Mouse (Mus musculus) lung, embryonic 16.5 days (tissue): ENCODE measurements around the gene Nrxn3. TPM values are rescaled to one million over a fixed set of nuclear protein-coding genes. Genes with fewer than 3 reads are reported as not detected.

Source experiments
- ATAC-seq: fragments of 200-750 bp; cut with Nextera tagmentation; 2 replicates; pipeline ENCODE4 v1.8.0; 2017; ENCODE audit warnings: low read depth, mild to moderate bottlenecking, moderate library complexity
- H3K27ac ChIP-seq: fragments of 300-500 bp; sonication (generic); 2 replicates; pipeline ENCODE4 v1.5.1; 2014; ENCODE audit warnings: mild to moderate bottlenecking, control low read depth, low read length
- H3K27me3 ChIP-seq: fragments of 300-500 bp; sonication (generic); 2 replicates; pipeline ENCODE4 v1.6.1; 2014; ENCODE audit warnings: low read depth, low read length, mixed read lengths; ENCODE audit not compliant: control insufficient read depth, insufficient read depth
- H3K36me3 ChIP-seq: fragments of 300-500 bp; sonication (generic); 2 replicates; pipeline ENCODE4 v1.6.1; 2014; ENCODE audit warnings: low read length; ENCODE audit not compliant: control insufficient read depth, insufficient read depth
- H3K4me1 ChIP-seq: fragments of 300-500 bp; sonication (generic); replicated peaks from 2 replicates; pipeline ENCODE4 v1.6.1; 2014; ENCODE audit warnings: low read length, mixed read lengths; ENCODE audit not compliant: control insufficient read depth, insufficient read depth
- H3K4me2 ChIP-seq: fragments of 300-500 bp; sonication (generic); 2 replicates; pipeline ENCODE4 v1.6.1; 2014; ENCODE audit warnings: low read depth, low read length, control low read depth
- H3K4me3 ChIP-seq: fragments of 300-500 bp; sonication (generic); 2 replicates; pipeline ENCODE4 v1.5.1; 2014; ENCODE audit warnings: mild to moderate bottlenecking, low read length, control low read depth
- H3K9ac ChIP-seq: fragments of 300-500 bp; sonication (generic); 2 replicates; pipeline ENCODE4 v1.6.1; 2014; ENCODE audit warnings: low read length, control low read depth
- H3K9me3 ChIP-seq: fragments of 300-500 bp; sonication (generic); 2 replicates; pipeline ENCODE4 v1.6.1; 2016; ENCODE audit warnings: low read length; ENCODE audit not compliant: control insufficient read depth
- WGBS: fragments of 180-500 bp; shearing (Covaris S2); extraction: QIAGEN DNeasy Blood & Tissue Kit; methylation state at CpG from one replicate; pipeline ENCODE4 v1.1.7; 2014; 5-methylcytosine and 5-hydroxymethylcytosine counted together
- polyA plus RNA-seq: library from polyadenylated mRNA; unstranded; fragments of >200 nt; fragmentation: Nextera tagmentation; extraction: Ambion mirVana; gene quantifications from 2 replicates; pipeline ENCODE4 v1.2.1, GENCODE M21; 2015

Gene Nrxn3
- polyA plus RNA-seq, 1 experiment from 2014 or later: 3.1 TPM

GRCm38 (mm10) chr12:88830851-88831250, 108.2 kb downstream of the Nrxn3 start:
- Histone ChIP-seq H3K9me3 (no peaks in the 10 kb centered on the region), H3K36me3 (no peaks in the 10 kb centered on the region), H3K9ac (no peak overlapping the region), H3K27ac (no peak overlapping the region), H3K27me3 (no peaks in the 10 kb centered on the region), H3K4me1 (no peaks in the 10 kb centered on the region), H3K4me2 (no peak overlapping the region), H3K4me3 (no peak overlapping the region)
- 72% methylated on average over 1 of the region's 1 CpGs for WGBS
- no peak for ATAC-seq

- Histone ChIP-seq H3K4me3 (no peak overlapping the region), H3K9me3 (no peaks in the 10 kb centered on the region), H3K9ac (no peak overlapping the region), H3K36me3 (no peaks in the 10 kb centered on the region), H3K4me1 (no peaks in the 10 kb centered on the region), H3K27ac (no peak overlapping the region), H3K27me3 (no peaks in the 10 kb centered on the region), H3K4me2 (no peak overlapping the region)
- 15% methylated on average over 2 of the region's 2 CpGs for WGBS
- ATAC-seq: no peak
Observed at GRCm38 (mm10) chr12:88835821-88836220, 113.1 kb downstream of the Nrxn3 start.

GRCm38 (mm10) chr12:88839724-88840123, 117.0 kb downstream of the Nrxn3 start:
- no peak overlapping the region for H3K27ac ChIP-seq
- no peak overlapping the region for H3K4me2 ChIP-seq
- H3K4me3 ChIP-seq: no peak overlapping the region
- no peak overlapping the region for H3K9ac ChIP-seq
- no peaks in the 10 kb centered on the region for H3K27me3 ChIP-seq
- WGBS: 83% methylated on average over 7 of the region's 7 CpGs
- H3K36me3 ChIP-seq: no peaks in the 10 kb centered on the region
- H3K4me1 ChIP-seq: no peaks in the 10 kb centered on the region
- no peaks in the 10 kb centered on the region for H3K9me3 ChIP-seq
- ATAC-seq: no peak

DNA sequence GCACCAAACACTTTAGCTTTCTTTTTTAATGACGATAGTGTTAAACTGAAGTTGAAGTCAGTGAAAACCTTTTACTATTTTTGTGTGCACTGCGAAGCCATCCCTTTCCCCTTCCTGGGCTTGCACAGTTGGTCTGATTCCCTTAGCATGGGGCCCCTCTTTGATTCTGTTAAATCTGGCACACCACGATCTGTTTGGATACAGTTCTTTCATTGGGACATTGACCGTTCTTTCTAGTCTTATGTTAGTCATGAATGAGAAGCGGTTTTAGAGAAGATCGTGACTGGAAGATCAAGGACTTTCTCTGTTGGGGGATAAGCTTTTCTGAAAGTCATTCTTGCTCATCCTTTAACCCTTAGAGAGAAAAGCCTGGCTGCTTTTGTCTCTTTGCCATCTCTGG, 118.7 kb downstream of the Nrxn3 start:
- Histone ChIP-seq H3K27ac (no peak overlapping the region), H3K36me3 (no peaks in the 10 kb centered on the region), H3K4me3 (no peak overlapping the region), H3K4me2 (no peak overlapping the region), H3K27me3 (no peaks in the 10 kb centered on the region), H3K9ac (no peak overlapping the region), H3K4me1 (no peaks in the 10 kb centered on the region), H3K9me3 (no peaks in the 10 kb centered on the region)
- no peak for ATAC-seq
- WGBS: 90% methylated on average over 6 of the region's 6 CpGs

DNA sequence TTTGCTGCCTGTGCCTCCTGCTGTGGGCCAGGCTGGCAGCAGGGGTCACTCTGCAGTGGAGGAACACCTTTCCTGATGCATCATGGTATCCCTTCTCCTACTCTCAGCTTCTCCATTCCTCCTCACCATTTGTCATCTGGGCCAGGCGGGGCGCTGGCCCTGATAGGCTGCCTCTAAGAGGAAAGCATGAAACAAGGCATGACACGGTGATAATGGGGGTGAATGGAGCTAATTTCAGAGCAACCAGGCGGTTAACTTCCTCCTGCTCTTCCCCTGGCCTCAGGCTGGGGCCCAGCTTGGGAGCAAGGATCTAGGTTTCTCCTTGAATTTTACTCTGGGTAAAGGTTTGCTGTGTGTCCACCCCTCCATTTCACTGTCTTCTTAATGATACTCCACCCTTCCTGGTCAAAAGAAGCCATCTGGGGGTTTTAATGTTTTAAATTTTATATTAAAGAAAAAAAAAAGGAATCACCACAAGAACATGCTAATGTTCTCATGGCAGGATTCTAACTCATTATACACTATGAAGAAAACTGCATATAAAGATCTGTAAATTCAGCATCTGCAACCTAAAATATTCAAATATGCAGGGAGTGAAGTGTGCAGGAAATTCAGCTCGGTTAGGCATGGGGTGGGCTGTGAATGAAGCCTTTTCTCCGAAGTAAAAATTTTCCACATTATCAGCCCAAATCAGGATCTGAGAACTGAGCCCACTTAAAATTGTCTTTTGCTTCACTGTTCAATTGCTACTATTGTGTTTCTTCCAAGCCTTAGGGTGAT, 127.9 kb downstream of the Nrxn3 start:
- H3K4me1 ChIP-seq: no peaks in the 10 kb centered on the region

DNA sequence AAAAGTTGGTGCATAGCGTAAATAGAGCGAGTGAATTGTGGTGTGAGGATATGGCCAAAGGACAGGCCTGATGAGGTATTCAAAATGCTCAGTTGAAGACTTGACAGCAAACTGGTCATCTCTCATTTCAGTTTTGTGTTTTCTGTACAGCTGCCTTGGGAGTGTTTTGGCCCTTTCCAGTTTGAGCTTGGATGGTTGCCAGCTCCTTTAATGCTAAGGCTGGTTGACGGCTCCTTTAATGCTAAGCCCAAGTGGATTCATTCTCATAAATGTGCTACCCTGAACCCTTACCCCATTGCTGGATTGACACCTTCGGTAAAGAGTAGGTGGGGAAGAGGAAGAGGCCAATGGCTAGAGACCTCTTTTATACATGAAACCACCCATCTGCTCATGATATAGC, 131.4 kb downstream of the Nrxn3 start:
- H3K4me2 ChIP-seq: no peak overlapping the region
- no peaks in the 10 kb centered on the region for H3K9me3 ChIP-seq
- no peak for ATAC-seq
- H3K27ac ChIP-seq: no peak overlapping the region
- WGBS: 56% methylated on average over 4 of the region's 4 CpGs
- no peaks in the 10 kb centered on the region for H3K4me1 ChIP-seq
- H3K36me3 ChIP-seq: no peaks in the 10 kb centered on the region
- no peaks in the 10 kb centered on the region for H3K27me3 ChIP-seq
- no peak overlapping the region for H3K4me3 ChIP-seq
- no peak overlapping the region for H3K9ac ChIP-seq

More for the DNA sequence above, 127.9 kb downstream of the Nrxn3 start:
- ATAC-seq: no peak
- 38% methylated on average over 6 of the region's 6 CpGs for WGBS
- no peak overlapping the region for H3K9ac ChIP-seq
- no peaks in the 10 kb centered on the region for H3K36me3 ChIP-seq
- H3K4me3 ChIP-seq: no peak overlapping the region
- H3K27me3 ChIP-seq: no peaks in the 10 kb centered on the region
- H3K4me2 ChIP-seq: no peak overlapping the region
- H3K9me3 ChIP-seq: no peaks in the 10 kb centered on the region
- no peak overlapping the region for H3K27ac ChIP-seq

DNA sequence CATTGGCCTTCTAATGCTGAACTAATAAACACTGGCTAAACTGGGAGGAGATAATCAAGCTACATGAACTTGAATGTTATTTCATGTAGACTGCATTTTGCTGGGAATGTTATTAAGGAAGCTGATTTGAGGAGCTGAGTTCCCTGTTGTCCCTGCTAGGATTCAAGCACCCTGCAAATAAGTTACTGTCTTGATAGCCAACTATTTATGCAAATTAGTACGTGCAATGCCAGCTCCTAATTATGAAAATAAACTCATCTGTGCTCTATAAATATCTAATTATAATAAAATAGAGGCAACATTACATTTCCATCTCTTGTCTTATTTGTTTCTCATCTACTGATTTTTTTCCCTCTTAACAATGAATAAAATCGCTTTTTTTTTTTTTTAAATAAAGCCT, 135.0 kb downstream of the Nrxn3 start:
- no peak for ATAC-seq
- H3K4me3 ChIP-seq: no peak overlapping the region
- H3K27ac ChIP-seq: no peak overlapping the region
- no peaks in the 10 kb centered on the region for H3K36me3 ChIP-seq
- 81% methylated on average over 2 of the region's 2 CpGs for WGBS
- H3K4me1 ChIP-seq: no peaks in the 10 kb centered on the region
- H3K9me3 ChIP-seq: no peaks in the 10 kb centered on the region
- H3K9ac ChIP-seq: no peak overlapping the region
- H3K4me2 ChIP-seq: no peak overlapping the region
- H3K27me3 ChIP-seq: no peaks in the 10 kb centered on the region

DNA sequence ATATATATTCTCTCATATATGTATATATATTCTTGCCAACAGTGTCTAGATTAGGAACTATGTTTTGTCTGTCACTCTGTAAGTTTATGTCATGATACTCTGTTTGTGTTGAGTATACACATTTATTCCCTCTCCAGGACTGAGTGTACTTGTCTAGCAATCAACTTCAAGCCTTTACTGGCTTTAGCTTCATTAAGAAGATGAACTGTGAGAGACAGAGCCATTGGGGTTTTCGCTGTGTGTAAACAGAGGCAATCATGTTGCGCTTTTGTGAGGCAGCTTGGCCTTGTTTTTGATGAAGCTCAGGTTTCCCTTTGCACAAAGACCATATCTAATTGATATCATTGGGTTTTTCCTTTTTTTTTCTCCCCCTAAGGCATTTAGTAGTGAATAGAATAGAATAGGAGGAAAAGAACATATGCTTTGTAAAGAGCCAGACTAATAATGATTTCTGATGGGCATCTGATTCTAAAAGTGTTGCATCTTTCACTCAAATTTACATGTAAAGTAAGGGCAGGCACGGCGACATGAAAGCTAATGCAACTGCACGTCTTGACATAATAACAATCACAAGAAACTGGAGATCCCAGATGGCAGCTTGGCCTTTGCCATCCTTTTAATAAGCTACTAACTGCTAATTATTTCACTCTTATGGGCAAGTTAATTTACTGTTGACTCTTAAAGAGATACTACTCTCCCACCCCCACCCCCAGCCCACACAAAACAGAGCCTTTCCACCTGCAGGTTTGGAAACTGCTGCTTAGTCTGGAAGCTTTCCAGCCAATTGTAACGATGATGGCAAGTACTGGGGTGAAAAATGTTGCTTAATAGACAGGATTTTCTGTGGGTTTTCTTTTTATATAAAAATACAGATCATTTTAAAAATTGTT, 137.0 kb downstream of the Nrxn3 start:
- no peaks in the 10 kb centered on the region for H3K36me3 ChIP-seq
- H3K27me3 ChIP-seq: no peaks in the 10 kb centered on the region
- no peaks in the 10 kb centered on the region for H3K9me3 ChIP-seq
- H3K4me3 ChIP-seq: no peak overlapping the region
- no peaks in the 10 kb centered on the region for H3K4me1 ChIP-seq
- ATAC-seq: no peak
- H3K9ac ChIP-seq: no peak overlapping the region
- no peak overlapping the region for H3K27ac ChIP-seq
- no peak overlapping the region for H3K4me2 ChIP-seq
- 68% methylated on average over 6 of the region's 6 CpGs for WGBS

DNA sequence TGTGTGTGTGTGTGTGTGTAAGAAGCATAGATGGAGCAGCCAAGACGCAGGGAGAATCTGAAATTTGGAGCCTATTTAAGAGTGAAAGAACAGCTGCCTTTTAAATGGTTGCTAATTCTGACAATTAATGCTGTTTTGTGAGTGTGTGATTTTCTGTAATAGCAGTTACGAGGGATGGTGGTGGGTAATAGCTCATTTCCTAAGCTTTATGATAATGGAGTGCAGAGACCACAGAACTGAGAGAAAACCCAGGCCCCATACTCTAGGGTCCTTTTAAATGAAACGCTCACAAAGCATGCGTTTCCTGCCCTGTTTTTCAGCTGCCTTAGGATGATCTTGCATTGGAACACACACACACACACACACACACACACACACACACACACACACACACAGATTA, 137.7 kb downstream of the Nrxn3 start:
- no peaks in the 10 kb centered on the region for H3K27me3 ChIP-seq
- WGBS: 51% methylated on average over 4 of the region's 4 CpGs
- H3K4me1 ChIP-seq: no peaks in the 10 kb centered on the region
- H3K27ac ChIP-seq: no peak overlapping the region
- no peak overlapping the region for H3K9ac ChIP-seq
- H3K9me3 ChIP-seq: no peaks in the 10 kb centered on the region
- H3K4me3 ChIP-seq: no peak overlapping the region
- H3K36me3 ChIP-seq: no peaks in the 10 kb centered on the region
- H3K4me2 ChIP-seq: no peak overlapping the region
- no peak for ATAC-seq
